Mouse (Mus musculus): Measurements from ENCODE around the gene Snx18.
A peak's percentile ranks its signal among the peaks of the same experiment; 100 is the strongest.

Snx18 gene

GRCm38 (mm10) chr13:113617891-113618823 lies at the start of gene Snx18:
Gene Snx18, minus strand, starts transcription at chr13:113618564.
- peak; percentile 98 for DNase-seq (ENCODE audit: low read depth, low spot score)

- no peak for DNase-seq (ENCODE audit: low read depth, low spot score)
Observed at GRCm38 (mm10) chr13:113663883-113664282, 45.5 kb upstream of the Snx18 start.

- peak; percentile 52 for DNase-seq (ENCODE audit: low read depth, low spot score)
Observed at GRCm38 (mm10) chr13:113663151-113663779, 44.9 kb upstream of the Snx18 start, which contains the start of gene Hspb3. Gene Hspb3, minus strand, starts transcription at chr13:113663676.

- DNase-seq (ENCODE audit: low read depth, low spot score): no peak
Observed at GRCm38 (mm10) chr13:113661826-113662271, 43.5 kb upstream of the Snx18 start.

GRCm38 (mm10) chr13:113660576-113661310 lies 42.4 kb upstream of the Snx18 start:
- DNase-seq (ENCODE audit: low read depth, low spot score): no peak

- DNase-seq (ENCODE audit: low read depth, low spot score): no peak
Observed at GRCm38 (mm10) chr13:113657204-113657603, 38.8 kb upstream of the Snx18 start.

- DNase-seq (ENCODE audit: low read depth, low spot score): no peak
Observed at GRCm38 (mm10) chr13:113656639-113657038, 38.3 kb upstream of the Snx18 start.

- DNase-seq (ENCODE audit: low read depth, low spot score): no peak
Observed at GRCm38 (mm10) chr13:113655511-113655910, 37.1 kb upstream of the Snx18 start.

GRCm38 (mm10) chr13:113640944-113641597 lies 22.7 kb upstream of the Snx18 start:
- peak; percentile 37 for DNase-seq (ENCODE audit: low read depth, low spot score)

GRCm38 (mm10) chr13:113638914-113639313 lies 20.6 kb upstream of the Snx18 start:
- DNase-seq (ENCODE audit: low read depth, low spot score): peak; percentile 58

- no peak for DNase-seq (ENCODE audit: low read depth, low spot score)
Observed at GRCm38 (mm10) chr13:113635799-113636222, 17.4 kb upstream of the Snx18 start.

- no peak for DNase-seq (ENCODE audit: low read depth, low spot score)
Observed at GRCm38 (mm10) chr13:113634732-113635481, 16.5 kb upstream of the Snx18 start.

- no peak for DNase-seq (ENCODE audit: low read depth, low spot score)
Observed at GRCm38 (mm10) chr13:113632506-113632905, 14.1 kb upstream of the Snx18 start.

GRCm38 (mm10) chr13:113627601-113628000 lies 9.2 kb upstream of the Snx18 start:
- DNase-seq (ENCODE audit: low read depth, low spot score): no peak

GRCm38 (mm10) chr13:113622865-113623255 lies 4.5 kb upstream of the Snx18 start:
- no peak for DNase-seq (ENCODE audit: low read depth, low spot score)

GRCm38 (mm10) chr13:113622122-113622864 lies 3.9 kb upstream of the Snx18 start:
- no peak for DNase-seq (ENCODE audit: low read depth, low spot score)

GRCm38 (mm10) chr13:113619003-113619402 lies 639 bp upstream of the Snx18 start:
- DNase-seq (ENCODE audit: low read depth, low spot score): peak; percentile 90

GRCm38 (mm10) chr13:113617338-113617890 lies 950 bp downstream of the Snx18 start:
- DNase-seq (ENCODE audit: low read depth, low spot score): peak; percentile 42

- no peak for DNase-seq (ENCODE audit: low read depth, low spot score)
Observed at GRCm38 (mm10) chr13:113616751-113617337, 1.5 kb downstream of the Snx18 start.

All from ZHBTc4 (cell line).